Mouse (Mus musculus): ENCODE results near the gene Fthl17b. TPM values are rescaled to one million over a fixed set of nuclear protein-coding genes. Genes with fewer than 3 reads are reported as not detected.
"Not testable (repeated sequence)": the region's sequence is repeated elsewhere in the genome, so short reads cannot be mapped to it uniquely, and the experiment has no call there.

Gene Fthl17b
- not detected in 2 replicates for polyA plus RNA-seq (2012)

DNA sequence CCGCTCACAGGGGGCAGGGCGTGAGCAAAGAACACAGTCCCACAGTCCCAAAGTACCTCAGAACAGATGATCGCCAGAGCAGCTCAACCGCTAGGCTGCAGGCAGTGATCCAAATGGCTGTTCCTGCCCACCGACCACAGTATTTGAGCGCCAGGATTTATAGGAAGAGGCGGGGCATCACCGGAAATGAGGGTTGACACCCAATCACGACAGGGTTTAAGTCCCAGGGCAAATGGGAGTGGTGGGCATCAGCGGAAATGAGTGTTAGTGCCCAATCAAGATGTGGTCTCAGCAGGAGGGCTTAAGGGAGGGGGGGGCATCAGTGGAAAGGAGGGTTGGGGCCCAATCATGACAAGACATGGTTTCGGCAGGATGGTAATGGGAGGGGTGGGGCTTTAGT is at the start of gene Fthl17b:
Gene Fthl17b (minus strand): TSS at position 101 of the 400 bp plus-strand sequence.
- H3K9me3 ChIP-seq (ENCODE audit: control insufficient read depth, low read length); H3K27me3 ChIP-seq (ENCODE audit: control insufficient read depth); H3K36me3 ChIP-seq (ENCODE audit: control insufficient read depth); H3K4me3 ChIP-seq (replicated peaks); H3K4me1 ChIP-seq (ENCODE audit: control insufficient read depth): not testable (repeated sequence)

DNA sequence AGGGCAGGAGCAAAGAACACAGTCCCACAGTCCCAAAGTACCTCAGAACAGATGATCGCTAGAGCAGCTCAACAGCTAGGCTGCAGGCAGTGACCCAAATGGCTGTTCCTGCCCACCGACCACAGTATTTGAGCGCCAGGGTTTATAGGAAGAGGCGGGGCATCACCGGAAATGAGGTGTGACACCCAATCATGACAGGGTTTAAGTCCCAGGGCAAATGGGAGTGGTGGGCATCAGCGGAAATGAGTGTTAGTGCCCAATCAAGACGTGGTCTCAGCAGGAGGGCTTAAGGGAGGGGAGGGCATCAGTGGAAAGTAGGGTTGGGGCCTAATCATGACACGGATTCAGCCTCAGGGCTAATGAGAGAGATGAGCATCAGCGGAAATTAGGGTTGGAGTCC is 23.9 kb upstream of the Fthl17b start, which contains the start of gene Fthl17d:
Gene Fthl17d (minus strand): TSS at position 101 of the 400 bp plus-strand sequence.
- H3K4me1 ChIP-seq (ENCODE audit: control insufficient read depth); H3K4me3 ChIP-seq (replicated peaks); H3K36me3 ChIP-seq (ENCODE audit: control insufficient read depth); H3K27me3 ChIP-seq (ENCODE audit: control insufficient read depth); H3K9me3 ChIP-seq (ENCODE audit: control insufficient read depth, low read length): not testable (repeated sequence)

DNA sequence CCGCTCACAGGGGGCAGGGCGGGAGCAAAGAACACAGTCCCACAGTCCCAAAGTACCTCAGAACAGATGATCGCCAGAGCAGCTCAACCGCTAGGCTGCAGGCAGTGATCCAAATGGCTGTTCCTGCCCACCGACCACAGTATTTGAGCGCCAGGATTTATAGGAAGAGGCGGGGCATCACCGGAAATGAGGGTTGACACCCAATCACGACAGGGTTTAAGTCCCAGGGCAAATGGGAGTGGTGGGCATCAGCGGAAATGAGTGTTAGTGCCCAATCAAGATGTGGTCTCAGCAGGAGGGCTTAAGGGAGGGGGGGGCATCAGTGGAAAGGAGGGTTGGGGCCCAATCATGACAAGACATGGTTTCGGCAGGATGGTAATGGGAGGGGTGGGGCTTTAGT is 13.7 kb upstream of the Fthl17b start, which contains the start of gene Fthl17c:
Gene Fthl17c (minus strand): TSS at position 101 of the 400 bp plus-strand sequence.
- H3K36me3 ChIP-seq (ENCODE audit: control insufficient read depth); H3K9me3 ChIP-seq (ENCODE audit: control insufficient read depth, low read length); H3K4me3 ChIP-seq (replicated peaks); H3K27me3 ChIP-seq (ENCODE audit: control insufficient read depth); H3K4me1 ChIP-seq (ENCODE audit: control insufficient read depth): not testable (repeated sequence)

DNA sequence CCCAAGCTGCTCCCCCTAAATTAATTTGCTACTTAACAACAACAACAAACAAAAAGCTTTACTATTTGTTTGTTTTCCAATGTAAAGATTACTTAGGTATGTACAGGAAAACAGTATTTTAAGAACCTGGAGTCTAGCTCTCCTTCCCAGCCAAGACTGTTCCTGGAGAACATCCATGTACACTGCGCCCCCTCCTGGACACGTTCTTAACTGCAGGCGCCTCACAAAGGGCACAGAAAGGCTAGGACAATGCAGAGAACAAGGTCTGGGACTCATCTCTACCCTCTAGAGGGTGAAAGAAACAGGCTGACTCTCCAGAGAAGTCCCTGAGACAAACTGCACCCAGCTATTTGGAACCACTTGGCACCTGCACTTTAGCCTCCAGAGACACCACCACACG is 1.8 kb upstream of the Fthl17b start:
- H3K36me3 ChIP-seq (ENCODE audit: control insufficient read depth); H3K4me1 ChIP-seq (ENCODE audit: control insufficient read depth); H3K4me3 ChIP-seq (replicated peaks); H3K27me3 ChIP-seq (ENCODE audit: control insufficient read depth): not testable (repeated sequence)
- H3K9me3 ChIP-seq (ENCODE audit: control insufficient read depth, low read length), result peaks cover 11% of the 10 kb centered on the region

DNA sequence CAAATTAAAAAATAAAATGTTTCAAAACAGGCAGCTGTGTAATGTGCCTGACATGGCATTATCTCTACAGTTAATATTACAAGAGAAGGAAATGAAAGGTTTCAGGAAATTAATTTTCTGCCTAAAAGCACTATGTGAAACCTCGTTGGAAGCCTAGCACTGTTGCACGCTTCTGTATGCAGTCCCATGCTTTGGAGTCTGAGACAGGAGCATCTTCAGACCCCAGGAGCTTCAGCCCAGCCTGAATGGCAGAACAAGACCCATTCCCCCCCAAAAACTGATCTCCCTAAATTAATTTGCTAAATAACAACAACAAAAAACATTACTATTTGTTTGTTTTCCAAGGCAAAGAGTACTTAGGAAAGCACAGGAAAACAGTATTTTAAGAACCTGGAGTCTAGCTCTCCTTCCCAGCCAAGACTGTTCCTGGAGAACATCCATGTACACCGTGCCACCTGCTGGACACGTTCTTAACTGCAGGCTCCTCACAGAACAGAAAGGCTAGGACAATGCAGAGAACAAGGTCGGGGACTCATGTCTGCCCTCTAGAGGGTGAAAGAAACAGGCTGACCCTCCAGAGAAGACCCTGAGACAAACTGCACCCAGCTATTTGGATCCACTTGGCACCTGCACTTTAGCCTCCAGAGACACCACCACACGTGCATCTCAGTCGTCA is 14.5 kb downstream of the Fthl17b start:
- H3K36me3 ChIP-seq (ENCODE audit: control insufficient read depth); H3K9me3 ChIP-seq (ENCODE audit: control insufficient read depth, low read length); H3K4me1 ChIP-seq (ENCODE audit: control insufficient read depth); H3K27me3 ChIP-seq (ENCODE audit: control insufficient read depth); H3K4me3 ChIP-seq (replicated peaks): not testable (repeated sequence)

DNA sequence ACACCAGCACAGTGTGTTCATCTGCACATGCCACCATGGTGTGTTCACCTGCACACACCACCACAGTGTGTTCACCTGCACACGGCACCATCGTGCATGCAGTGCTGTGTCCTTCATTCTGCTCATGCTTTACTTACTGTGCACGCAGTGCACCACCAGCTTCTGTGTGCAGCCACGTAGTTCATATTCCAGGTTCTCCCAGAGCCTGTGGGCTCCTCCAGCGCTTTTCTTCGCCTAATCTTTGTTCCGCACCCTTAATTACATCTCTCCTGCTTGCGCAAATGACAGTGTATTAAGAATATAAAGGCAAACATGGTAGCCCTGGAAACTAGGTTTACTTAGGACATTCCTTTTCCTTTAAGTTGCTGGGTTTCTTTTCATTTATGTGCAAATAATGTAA is 18.7 kb downstream of the Fthl17b start:
- no peak for TF ChIP-seq GATA1 (IDR thresholded peaks at IDR 0.05; ENCODE audit: low read length)
- no peak for TF ChIP-seq TAL1 (IDR thresholded peaks at IDR 0.05; ENCODE audit: low read length)
- Histone ChIP-seq H3K9me3 (ENCODE audit: control insufficient read depth, low read length) (no peaks in the 10 kb centered on the region; the same call in 1 of the 2 replicates), H3K36me3 (ENCODE audit: control insufficient read depth) (no peaks in the 10 kb centered on the region), H3K4me3 (replicated peaks) (no peak overlapping the region), H3K27me3 (ENCODE audit: control insufficient read depth) (no peaks in the 10 kb centered on the region), H3K4me1 (ENCODE audit: control insufficient read depth) (no peaks in the 10 kb centered on the region)

DNA sequence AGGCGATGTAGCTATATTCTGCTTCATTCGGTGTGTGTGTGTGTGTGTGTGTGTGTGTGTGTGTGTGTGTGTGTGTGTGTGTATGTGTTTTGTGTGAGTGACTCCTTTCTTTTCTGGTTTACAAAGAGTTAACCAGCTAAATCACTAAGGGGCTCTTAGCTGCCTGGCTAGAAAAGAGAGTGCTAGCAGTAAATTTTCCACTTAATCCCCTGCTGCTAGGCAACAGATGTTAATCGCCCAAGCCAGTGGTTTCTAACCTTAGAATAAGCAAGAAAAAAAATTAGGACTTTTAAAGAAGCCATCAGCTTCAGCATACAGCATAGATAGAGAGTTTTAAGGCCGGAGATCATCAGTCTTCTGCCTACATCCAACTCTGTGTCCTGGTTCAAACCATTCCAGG is 35.5 kb downstream of the Fthl17b start:
- Histone ChIP-seq H3K36me3 (ENCODE audit: control insufficient read depth) (no peaks in the 10 kb centered on the region), H3K4me1 (ENCODE audit: control insufficient read depth) (no peaks in the 10 kb centered on the region), H3K4me3 (replicated peaks) (no peak overlapping the region), H3K9me3 (ENCODE audit: control insufficient read depth, low read length) (no peaks in the 10 kb centered on the region), H3K27me3 (ENCODE audit: control insufficient read depth) (no peaks in the 10 kb centered on the region)
- TF ChIP-seq TAL1 (IDR thresholded peaks at IDR 0.05; ENCODE audit: low read length) (no peak), GATA1 (IDR thresholded peaks at IDR 0.05; ENCODE audit: low read length) (no peak)

DNA sequence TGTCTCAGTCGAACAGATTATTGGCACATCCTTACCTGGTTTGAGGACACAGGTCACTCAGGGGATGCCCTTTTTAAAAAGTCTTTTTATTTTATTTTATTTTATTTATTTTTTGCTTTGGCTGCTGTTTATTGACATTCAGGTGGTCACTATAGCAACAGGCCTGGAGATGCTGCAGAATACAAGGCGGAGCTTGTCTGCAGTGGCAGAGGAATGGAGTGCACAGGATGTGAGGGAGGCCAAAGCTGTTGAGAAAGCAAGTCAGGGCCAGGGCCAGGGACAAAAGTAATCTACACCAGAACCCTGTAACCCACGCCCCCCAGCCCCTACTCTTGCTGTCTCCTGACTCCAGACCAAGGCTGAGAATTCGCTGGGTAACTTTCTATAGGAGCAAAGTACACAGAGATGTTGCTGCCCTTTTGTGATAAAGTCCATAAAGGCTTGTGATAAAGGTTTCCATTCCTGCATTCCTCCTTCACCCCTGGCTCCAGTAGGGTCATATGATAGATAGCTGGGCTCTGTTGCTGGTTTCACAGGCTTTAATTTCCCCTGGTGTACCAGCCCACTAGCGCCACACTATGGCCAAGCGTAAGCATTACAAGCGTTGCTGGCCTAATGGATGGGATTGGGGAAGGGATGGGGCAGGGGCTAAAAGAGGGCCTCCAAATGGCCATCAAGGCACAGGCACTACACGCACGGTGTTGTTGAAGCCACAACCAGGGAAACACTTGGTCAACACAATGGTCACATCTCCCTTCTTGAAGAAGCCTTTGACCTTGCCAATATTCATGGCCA is 40.8 kb downstream of the Fthl17b start:
- H3K9me3 ChIP-seq (ENCODE audit: control insufficient read depth, low read length), result no peaks in the 10 kb centered on the region; the same call in 1 of the 2 replicates
- H3K4me3 ChIP-seq (replicated peaks), result no peak overlapping the region
- no peaks in the 10 kb centered on the region for H3K4me1 ChIP-seq (ENCODE audit: control insufficient read depth)
- H3K36me3 ChIP-seq (ENCODE audit: control insufficient read depth), result no peaks in the 10 kb centered on the region
- TF ChIP-seq GATA1 (IDR thresholded peaks at IDR 0.05; ENCODE audit: low read length) (no peak), TAL1 (IDR thresholded peaks at IDR 0.05; ENCODE audit: low read length) (no peak)
- no peaks in the 10 kb centered on the region for H3K27me3 ChIP-seq (ENCODE audit: control insufficient read depth)

DNA sequence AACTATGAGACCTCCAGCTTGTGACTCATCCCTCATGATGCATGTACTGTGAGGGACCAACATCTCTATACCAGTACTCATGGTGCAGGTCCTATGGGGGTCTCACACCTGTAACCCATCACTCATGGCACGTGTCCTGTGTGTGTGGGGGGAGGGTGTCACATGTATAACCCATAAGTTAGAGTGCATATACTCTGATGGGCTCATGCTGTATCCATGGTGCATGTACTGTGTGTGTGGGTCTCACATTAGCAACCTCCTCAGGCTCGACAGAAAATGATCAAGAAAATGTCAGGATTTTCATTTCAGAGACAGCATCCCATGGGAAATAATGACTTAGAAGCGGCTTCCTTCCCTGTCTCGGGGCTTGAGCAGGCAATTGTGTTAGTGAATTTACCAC is 41.7 kb downstream of the Fthl17b start:
- Histone ChIP-seq H3K36me3 (ENCODE audit: control insufficient read depth) (no peaks in the 10 kb centered on the region), H3K4me1 (ENCODE audit: control insufficient read depth) (no peaks in the 10 kb centered on the region), H3K4me3 (replicated peaks) (no peak overlapping the region), H3K9me3 (ENCODE audit: control insufficient read depth, low read length) (no peaks in the 10 kb centered on the region; the same call in 1 of the 2 replicates), H3K27me3 (ENCODE audit: control insufficient read depth) (no peaks in the 10 kb centered on the region)
- no peak for TF ChIP-seq GATA1 (IDR thresholded peaks at IDR 0.05; ENCODE audit: low read length)
- no peak for TF ChIP-seq TAL1 (IDR thresholded peaks at IDR 0.05; ENCODE audit: low read length)

Other genes starting within 250 kb of the Fthl17b start
- not detected in 2 replicates for gene Ssx9, start 214.5 kb downstream of the Fthl17b start, polyA plus RNA-seq (2012)
- not detected in 2 replicates for gene Ssxb5, start 159.3 kb downstream of the Fthl17b start, polyA plus RNA-seq (2012)
- gene Gm6592, start 119.0 kb downstream of the Fthl17b start, polyA plus RNA-seq (2012), result not detected in 2 replicates
- not detected in 2 replicates for gene Gm5751, start 88.7 kb downstream of the Fthl17b start, polyA plus RNA-seq (2012)
- not detected in 2 replicates for gene B630019K06Rik, start 70.6 kb downstream of the Fthl17b start, polyA plus RNA-seq (2012)
- gene Fthl17c, start 13.6 kb upstream of the Fthl17b start, polyA plus RNA-seq (2012), result not detected in 2 replicates
- not detected in 2 replicates for gene Fthl17d, start 23.8 kb upstream of the Fthl17b start, polyA plus RNA-seq (2012)
- gene Fthl17e, start 70.5 kb upstream of the Fthl17b start, polyA plus RNA-seq (2012), result not detected in 2 replicates
- not detected in 2 replicates for gene Fthl17f, start 100.0 kb upstream of the Fthl17b start, polyA plus RNA-seq (2012)
- gene 4930402K13Rik, start 141.6 kb upstream of the Fthl17b start, polyA plus RNA-seq (2012), result not detected in 2 replicates
- not detected in 2 replicates for gene Lancl3, start 236.9 kb upstream of the Fthl17b start, polyA plus RNA-seq (2012)